Mouse (Mus musculus): ENCODE results near the gene Rnf169. TPM values are rescaled to one million over a fixed set of nuclear protein-coding genes. Genes with fewer than 3 reads are reported as not detected.

The Rnf169 gene
- 1.1 and 1.2 TPM in 2 replicates for polyA plus RNA-seq (2012; rRNA removed)

DNA sequence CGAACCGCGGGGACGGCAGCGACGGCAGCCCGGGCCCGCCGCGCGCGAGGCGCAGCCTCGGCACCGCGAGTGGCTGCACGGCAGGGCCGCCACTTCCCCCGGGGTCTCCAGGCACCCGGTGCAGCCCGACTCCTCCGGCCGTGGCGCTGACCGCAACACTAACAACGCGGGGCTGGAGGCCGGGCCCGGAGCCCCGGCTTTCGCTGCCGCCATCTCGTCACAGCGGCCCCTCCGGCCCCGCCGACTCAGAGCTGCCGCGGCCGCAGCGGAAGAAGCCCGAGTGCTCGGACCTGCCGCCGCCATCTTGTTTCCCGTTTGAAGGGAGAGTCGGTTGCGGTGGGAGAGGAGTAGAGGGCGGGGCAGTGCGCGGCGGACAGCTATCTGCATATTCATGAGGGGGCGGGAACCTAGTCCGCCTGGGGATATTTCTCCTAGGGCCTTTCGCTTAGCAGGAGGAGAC lies at the start of gene Rnf169:
Rnf169 (minus strand) TSS at position 317 of the 460 bp plus-strand sequence.

DNA sequence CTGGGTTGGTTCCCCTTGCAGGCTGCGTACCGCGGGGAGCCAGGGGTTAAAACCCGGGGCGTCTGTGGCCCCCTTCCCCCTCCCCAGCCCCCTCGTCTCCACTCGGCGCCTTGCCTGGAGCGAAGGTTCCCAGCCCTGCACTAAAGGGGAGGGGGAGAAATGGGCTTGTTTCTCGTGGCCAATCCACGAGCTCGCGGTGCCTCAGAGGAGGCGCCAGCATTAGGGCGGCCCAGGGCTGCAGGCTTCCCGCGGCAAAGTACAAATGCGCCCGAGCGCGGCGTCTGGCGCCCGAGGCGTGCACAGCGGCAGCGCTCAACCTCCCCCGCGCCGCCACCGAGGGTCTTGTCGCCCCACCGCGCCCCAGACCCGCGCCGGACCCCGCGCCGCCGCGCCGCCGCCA lies 25.5 kb upstream of the Rnf169 start, which contains the start of gene Chrdl2:
Chrdl2 (plus strand) TSS at position 383 of the 400 bp plus-strand sequence.

Other genes with a start within 250 kb of the Rnf169 start
- not detected in 2 replicates for gene Olfr521, start 216.9 kb downstream of the Rnf169 start, polyA plus RNA-seq (2012; rRNA removed)
- 1.1 and 1.3 TPM in 2 replicates for gene Neu3, start 152.0 kb downstream of the Rnf169 start, polyA plus RNA-seq (2012; rRNA removed)
- gene Xrra1, start 121.3 kb downstream of the Rnf169 start, polyA plus RNA-seq (2012; rRNA removed): 0.16 and 0.19 TPM in 2 replicates
- gene Spcs2, start 117.0 kb downstream of the Rnf169 start, polyA plus RNA-seq (2012; rRNA removed): 4.4 and 6.2 TPM in 2 replicates
- gene Chrdl2, start 25.7 kb upstream of the Rnf169 start, polyA plus RNA-seq (2012; rRNA removed): 0.36 and 0.96 TPM in 2 replicates
- gene Pold3, start 141.1 kb upstream of the Rnf169 start, polyA plus RNA-seq (2012; rRNA removed): 1.3 and 2.3 TPM in 2 replicates
- 3.3 and 8.3 TPM in 2 replicates for gene Lipt2, start 178.8 kb upstream of the Rnf169 start, polyA plus RNA-seq (2012; rRNA removed)
- gene Kcne3, start 196.1 kb upstream of the Rnf169 start, polyA plus RNA-seq (2012; rRNA removed): 32.2 and 46.0 TPM in 2 replicates
- gene Pgm2l1, start 246.9 kb upstream of the Rnf169 start, polyA plus RNA-seq (2012; rRNA removed): 1.2 and 1.3 TPM in 2 replicates

All from stomach, adult 2 months (tissue).